Mouse (Mus musculus) intestine, embryonic 16.5 days (tissue): Measurements from ENCODE around the gene Alkbh1. TPM values are rescaled to one million over a fixed set of nuclear protein-coding genes. Genes with fewer than 3 reads are reported as not detected.
A peak's percentile ranks its signal among the peaks of the same experiment; 100 is the strongest.

Source experiments
- ATAC-seq: fragments of 200-750 bp; cut with Nextera tagmentation; 2 replicates; pipeline ENCODE4 v1.8.0; 2017; ENCODE audit warnings: moderate TSS enrichment, moderate library complexity
- H3K27ac ChIP-seq: fragments of 300-500 bp; sonication (generic); 2 replicates; pipeline ENCODE4 v1.5.1; 2014; ENCODE audit warnings: mild to moderate bottlenecking, low read length
- H3K27me3 ChIP-seq: fragments of 300-500 bp; sonication (generic); replicated peaks from 2 replicates; pipeline ENCODE4 v1.6.1; 2014; ENCODE audit warnings: low read length, control low read depth, mixed read lengths; ENCODE audit not compliant: control insufficient read depth, insufficient read depth
- H3K36me3 ChIP-seq: fragments of 300-500 bp; sonication (generic); 2 replicates; pipeline ENCODE4 v1.6.1; 2014; ENCODE audit warnings: low read length, control low read depth; ENCODE audit not compliant: control insufficient read depth, insufficient read depth
- H3K4me1 ChIP-seq: fragments of 300-500 bp; sonication (generic); 2 replicates; pipeline ENCODE4 v1.6.1; 2014; ENCODE audit warnings: low read length, control low read depth, mixed read lengths; ENCODE audit not compliant: control insufficient read depth, insufficient read depth
- H3K4me2 ChIP-seq: fragments of 300-500 bp; sonication (generic); 2 replicates; pipeline ENCODE4 v1.6.1; 2014; ENCODE audit warnings: low read depth, low read length, control low read depth
- H3K4me3 ChIP-seq: fragments of 300-500 bp; sonication (generic); 2 replicates; pipeline ENCODE4 v1.5.1; 2014; ENCODE audit warnings: mild to moderate bottlenecking, low read length
- H3K9ac ChIP-seq: fragments of 300-500 bp; sonication (generic); 2 replicates; pipeline ENCODE4 v1.6.1; 2014; ENCODE audit warnings: low read depth, low read length
- H3K9me3 ChIP-seq: fragments of 300-500 bp; sonication (generic); 2 replicates; pipeline ENCODE4 v1.6.1; 2016; ENCODE audit warnings: low read length, control low read depth; ENCODE audit not compliant: control insufficient read depth
- WGBS: fragments of 180-500 bp; shearing (Covaris S2); extraction: QIAGEN DNeasy Blood & Tissue Kit; methylation state at CpG from one replicate; pipeline ENCODE4 v1.1.7; 2014; 5-methylcytosine and 5-hydroxymethylcytosine counted together
- polyA plus RNA-seq: library from polyadenylated mRNA; unstranded; fragments of >200 nt; fragmentation: Nextera tagmentation; extraction: Ambion mirVana; gene quantifications from 2 replicates; pipeline ENCODE4 v1.2.1, GENCODE M21; 2015

Alkbh1 gene
- polyA plus RNA-seq, 1 experiment from 2014 or later: 52.0 TPM

DNA sequence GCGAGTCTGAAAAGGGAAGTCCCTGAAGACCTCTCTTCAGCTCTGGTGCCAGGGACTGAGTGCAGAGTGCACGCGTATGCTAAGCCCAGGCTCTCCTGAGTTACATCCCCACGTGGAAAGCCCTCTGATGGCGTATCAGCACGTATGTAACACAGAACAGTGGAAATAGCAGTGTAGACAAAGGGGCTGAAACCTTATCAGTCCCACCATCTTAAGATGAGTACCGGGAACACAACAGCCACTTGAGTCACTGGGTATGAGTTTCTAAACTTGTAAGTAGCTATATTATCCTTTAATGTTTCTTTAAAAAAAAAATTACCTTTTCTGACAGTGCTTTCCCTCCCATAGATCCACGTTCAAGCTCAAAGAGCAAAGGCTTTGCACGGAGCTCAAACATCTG is 5.6 kb upstream of the Alkbh1 start:
- ATAC-seq: no peak
- Histone ChIP-seq H3K4me2 (no peak overlapping the region), H3K4me3 (no peak overlapping the region), H3K9ac (no peak overlapping the region), H3K36me3 (peaks cover 9% of the 10 kb centered on the region), H3K27me3 (no peaks in the 10 kb centered on the region), H3K4me1 (peaks cover 2% of the 10 kb centered on the region; the same call in 1 of the 2 replicates), H3K27ac (no peak overlapping the region), H3K9me3 (no peaks in the 10 kb centered on the region)
- whole genome bisulfite sequencing: 91% methylated on average over 9 of the region's 9 CpGs

DNA sequence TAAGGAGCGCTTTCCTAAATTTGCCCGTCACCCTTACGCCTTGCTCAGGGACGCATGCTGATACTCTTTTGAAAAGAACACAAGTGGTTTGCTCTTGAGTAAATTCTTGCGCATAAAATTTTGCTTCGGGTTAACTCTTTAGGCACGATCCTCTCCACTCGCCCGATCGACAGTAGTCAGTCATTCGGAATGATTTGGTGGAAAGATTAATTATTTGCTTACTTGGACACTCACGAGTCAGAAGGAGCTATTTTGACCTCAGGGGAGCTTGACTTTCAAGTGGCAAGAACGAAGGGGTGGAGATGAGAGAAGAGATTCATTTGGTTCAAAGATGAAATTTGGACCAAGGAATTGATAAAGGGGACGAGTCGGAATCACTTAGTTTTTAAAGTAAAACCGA is 394 bp upstream of the Alkbh1 start:
- Histone ChIP-seq H3K36me3 (peaks cover 12% of the 10 kb centered on the region), H3K9ac (peak overlapping the region; percentile 99; the same call in 1 of the 2 replicates), H3K4me1 (peaks cover 11% of the 10 kb centered on the region), H3K27ac (no peak overlapping the region), H3K4me3 (peak overlapping the region; percentile 99), H3K9me3 (no peaks in the 10 kb centered on the region), H3K27me3 (no peaks in the 10 kb centered on the region), H3K4me2 (peak overlapping the region; percentile 59)
- WGBS: 3% methylated on average over 16 of the region's 16 CpGs
- peak; percentile 5; the same call in 1 of the 2 replicates for ATAC-seq

- Histone ChIP-seq H3K4me2 (peak overlapping the region; percentile 72), H3K4me1 (peaks cover 11% of the 10 kb centered on the region), H3K9me3 (no peaks in the 10 kb centered on the region), H3K4me3 (peak overlapping the region; percentile 99), H3K36me3 (peaks cover 11% of the 10 kb centered on the region), H3K9ac (peak overlapping the region; percentile 99), H3K27ac (peak overlapping the region; percentile 83), H3K27me3 (no peaks in the 10 kb centered on the region)
- WGBS: under 1% methylated on average over 33 of the region's 33 CpGs
- peak; percentile 84 for ATAC-seq
These were observed 610 bp downstream of the Alkbh1 start for GRCm38 (mm10) chr12:87443115-87443699.

GRCm38 (mm10) chr12:87442177-87443114 is 1.4 kb downstream of the Alkbh1 start:
- Histone ChIP-seq H3K27ac (peak overlapping the region; percentile 62), H3K9ac (peak overlapping the region; percentile 99), H3K27me3 (no peaks in the 10 kb centered on the region), H3K9me3 (no peaks in the 10 kb centered on the region), H3K4me3 (peak overlapping the region; percentile 99), H3K4me2 (peak overlapping the region; percentile 72), H3K36me3 (peaks cover 13% of the 10 kb centered on the region), H3K4me1 (peaks cover 11% of the 10 kb centered on the region)
- peak; percentile 48 for ATAC-seq
- 17% methylated on average over 12 of the region's 12 CpGs for WGBS

GRCm38 (mm10) chr12:87428885-87429284 is 14.9 kb downstream of the Alkbh1 start:
- Histone ChIP-seq H3K4me3 (no peak overlapping the region), H3K4me2 (no peak overlapping the region), H3K27me3 (no peaks in the 10 kb centered on the region), H3K36me3 (peaks cover 35% of the 10 kb centered on the region), H3K27ac (no peak overlapping the region), H3K9ac (no peak overlapping the region), H3K9me3 (no peaks in the 10 kb centered on the region), H3K4me1 (no peaks in the 10 kb centered on the region)
- WGBS: 80% methylated on average over 8 of the region's 8 CpGs
- ATAC-seq: no peak

- no peaks in the 10 kb centered on the region for H3K27me3 ChIP-seq
- H3K36me3 ChIP-seq: peaks cover 35% of the 10 kb centered on the region
- 88% methylated on average over 2 of the region's 2 CpGs for WGBS
- H3K27ac ChIP-seq: no peak overlapping the region
- H3K9me3 ChIP-seq: no peaks in the 10 kb centered on the region
- no peak for ATAC-seq
- no peak overlapping the region for H3K9ac ChIP-seq
- no peak overlapping the region for H3K4me3 ChIP-seq
- H3K4me1 ChIP-seq: no peaks in the 10 kb centered on the region
- no peak overlapping the region for H3K4me2 ChIP-seq
These were observed 15.5 kb downstream of the Alkbh1 start for GRCm38 (mm10) chr12:87428295-87428694.

- H3K9me3 ChIP-seq: no peaks in the 10 kb centered on the region
- 89% methylated on average over 5 of the region's 5 CpGs for WGBS
- no peak overlapping the region for H3K9ac ChIP-seq
- peaks cover 24% of the 10 kb centered on the region for H3K36me3 ChIP-seq
- H3K4me1 ChIP-seq: no peaks in the 10 kb centered on the region
- H3K27ac ChIP-seq: no peak overlapping the region
- ATAC-seq: no peak
- no peak overlapping the region for H3K4me2 ChIP-seq
- no peak overlapping the region for H3K4me3 ChIP-seq
- no peaks in the 10 kb centered on the region for H3K27me3 ChIP-seq
These were observed 17.3 kb downstream of the Alkbh1 start for GRCm38 (mm10) chr12:87426354-87427031.

- Histone ChIP-seq H3K4me3 (no peak overlapping the region), H3K36me3 (peaks cover 17% of the 10 kb centered on the region), H3K27ac (no peak overlapping the region), H3K27me3 (no peaks in the 10 kb centered on the region), H3K9me3 (no peaks in the 10 kb centered on the region), H3K4me2 (no peak overlapping the region), H3K4me1 (no peaks in the 10 kb centered on the region), H3K9ac (no peak overlapping the region)
- 45% methylated on average over 3 of the region's 3 CpGs for WGBS
- ATAC-seq: no peak
These were observed 19.3 kb downstream of the Alkbh1 start for GRCm38 (mm10) chr12:87424516-87424915.

- ATAC-seq: no peak
- H3K36me3 ChIP-seq: peaks cover 10% of the 10 kb centered on the region
- no peak overlapping the region for H3K9ac ChIP-seq
- no peak overlapping the region for H3K27ac ChIP-seq
- H3K4me2 ChIP-seq: no peak overlapping the region
- H3K9me3 ChIP-seq: no peaks in the 10 kb centered on the region
- H3K4me3 ChIP-seq: no peak overlapping the region
- 37% methylated on average over 1 of the region's 1 CpGs for WGBS
- H3K4me1 ChIP-seq: no peaks in the 10 kb centered on the region
- H3K27me3 ChIP-seq: no peaks in the 10 kb centered on the region
These were observed 20.1 kb downstream of the Alkbh1 start for GRCm38 (mm10) chr12:87423700-87424099.
